Comparison of ENCODE assay signal across 9 mouse cellular contexts in the genomic region with DNA sequence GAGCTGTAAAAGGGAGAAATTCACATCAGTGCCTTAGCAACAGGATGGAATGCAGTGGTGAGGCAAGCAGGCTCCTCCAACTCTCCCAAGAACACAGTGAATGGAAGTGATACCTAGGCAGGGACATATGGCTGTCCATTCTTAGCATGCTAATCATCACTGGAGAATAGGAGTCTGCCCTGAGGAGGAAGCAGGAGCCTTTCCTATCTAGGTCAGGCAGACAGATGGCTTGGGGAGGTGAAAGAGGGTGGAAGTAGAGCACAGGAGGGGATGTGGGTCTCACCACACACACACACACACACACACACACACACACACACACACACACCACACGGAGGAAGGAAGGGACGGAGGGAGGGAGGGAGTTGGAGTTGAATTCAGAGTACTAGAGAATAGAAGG.
DNase-seq lines count a peak whose midpoint lies in the region; ATAC-seq and TF ChIP-seq lines count a peak whose summit lies in the region.
"Had no signal": no experiment of that assay in that cellular context is flagged by ENCODE, and none has a peak within 500 bp of the region (broad histone marks: within the 10 kb centered on the region; RNA-seq: fewer than 3 reads in every experiment).

No protein-coding gene starts in this region.

- no peaks in the 10 kb centered on the region for H3K27me3 ChIP-seq in lung, embryonic 16.5 days (ENCODE audit: control insufficient read depth, insufficient read depth, low read depth, low read length)
- H3K27me3 ChIP-seq in forebrain, postnatal 0 days (ENCODE audit: insufficient read depth, low read length), result no peaks in the 10 kb centered on the region

- H3K4me3 ChIP-seq in lung, embryonic 16.5 days (ENCODE audit: low read length), result no peak overlapping the region
- no peak overlapping the region for H3K4me3 ChIP-seq in forebrain, postnatal 0 days (ENCODE audit: low read depth, low read length)

- no peak overlapping the region for H3K9ac ChIP-seq in lung, embryonic 16.5 days (ENCODE audit: low read length)
- H3K9ac ChIP-seq in forebrain, postnatal 0 days, result no peak overlapping the region

- H3K4me1 ChIP-seq in lung, embryonic 16.5 days (replicated peaks; ENCODE audit: control insufficient read depth, insufficient read depth, low read length), result peaks cover 2% of the 10 kb centered on the region
- no peaks in the 10 kb centered on the region for H3K4me1 ChIP-seq in forebrain, postnatal 0 days (ENCODE audit: insufficient read depth)

- DNase-seq in embryo, embryonic 10.5 days (ENCODE audit: low spot score), result peak; percentile 10
- DNase-seq in embryo, embryonic 11 days, result no peak
- no peak for DNase-seq in lung, postnatal 36 days
- DNase-seq in forebrain, postnatal 0 days, result peak; percentile 15
- peak; percentile 73 for DNase-seq in retina, embryonic 14.5 days (ENCODE audit: low spot score)
- no peak for DNase-seq in heart, postnatal 4 days
- DNase-seq in adrenal gland, postnatal 25 days, result no peak

- ATAC-seq in lung, embryonic 16.5 days (ENCODE audit: low read depth), result 0 out of 2 replicates have a peak, but pooled peaks have one; percentile 47
- ATAC-seq in forebrain, postnatal 0 days, result peak; percentile 45; the same call in 1 of the 2 replicates
- ATAC-seq: inflammation-experienced regulatory T-cells, adult 6 months had no signal

- H3K27ac ChIP-seq in lung, embryonic 16.5 days (ENCODE audit: low read length), result no peak overlapping the region
- no peak overlapping the region for H3K27ac ChIP-seq in forebrain, postnatal 0 days (ENCODE audit: low read depth, low read length)

- H3K36me3 ChIP-seq in lung, embryonic 16.5 days (ENCODE audit: control insufficient read depth, insufficient read depth, low read length), result no peaks in the 10 kb centered on the region
- no peaks in the 10 kb centered on the region for H3K36me3 ChIP-seq in forebrain, postnatal 0 days (ENCODE audit: insufficient read depth)

- 60% methylated on average over 1 of the region's 2 CpGs for WGBS in lung, embryonic 16.5 days
- WGBS in forebrain, postnatal 0 days, result 24% methylated on average over 2 of the region's 2 CpGs

- H3K4me2 ChIP-seq in lung, embryonic 16.5 days (ENCODE audit: low read depth, low read length), result no peak overlapping the region
- H3K4me2 ChIP-seq in forebrain, postnatal 0 days (ENCODE audit: low read depth), result no peak overlapping the region

- no peak for TF ChIP-seq CTCF in forebrain, postnatal 0 days (IDR thresholded peaks at IDR 0.05; ENCODE audit: low read depth)

- no peaks in the 10 kb centered on the region for H3K9me3 ChIP-seq in lung, embryonic 16.5 days (ENCODE audit: control insufficient read depth, low read length)
- H3K9me3 ChIP-seq in forebrain, postnatal 0 days (ENCODE audit: low read length), result no peaks in the 10 kb centered on the region

Comparison
In these comparisons a context has a peak if more than half of its experiments do, and no peak if none do; other contexts are left out.
1. DNase-seq: peak in embryo, embryonic 10.5 days (single experiment), forebrain, postnatal 0 days (single experiment) and retina, embryonic 14.5 days (single experiment); none in embryo, embryonic 11 days (single experiment), lung, postnatal 36 days (single experiment), heart, postnatal 4 days (single experiment) and adrenal gland, postnatal 25 days (single experiment).